Mouse (Mus musculus) Muller cell, postnatal 12 days (primary cell): ENCODE results near the gene Ambp.
A peak's percentile ranks its signal among the peaks of the same experiment; 100 is the strongest.

Experiments
- DNase-seq: peaks from one replicate; pipeline ENCODE4 v3.0.0-alpha.2; 2015; ENCODE audit errors: inconsistent ontology term

Gene Ambp

DNA sequence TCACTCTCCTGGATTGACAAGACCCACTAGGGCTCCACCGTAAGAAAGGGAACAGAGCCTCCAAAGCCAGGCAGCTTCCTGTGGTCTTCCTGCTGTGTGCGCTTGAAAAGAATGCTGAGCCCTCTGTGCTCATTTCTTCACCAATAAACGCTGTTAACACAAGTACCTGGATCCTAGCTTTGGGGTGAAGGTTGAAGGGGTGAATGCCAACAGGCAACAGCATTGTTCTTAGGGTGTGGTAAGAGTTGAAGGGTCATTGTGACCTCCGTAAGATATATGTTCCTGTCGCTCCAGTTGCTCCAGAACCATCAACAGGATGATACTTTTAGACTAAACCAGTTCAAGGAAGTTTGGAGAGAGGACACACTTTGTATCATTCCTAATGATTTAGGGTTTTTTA, at the start of gene Ambp:
Gene Ambp (minus strand): TSS at position 101 of the 400 bp plus-strand sequence.
- DNase-seq = no peak

DNA sequence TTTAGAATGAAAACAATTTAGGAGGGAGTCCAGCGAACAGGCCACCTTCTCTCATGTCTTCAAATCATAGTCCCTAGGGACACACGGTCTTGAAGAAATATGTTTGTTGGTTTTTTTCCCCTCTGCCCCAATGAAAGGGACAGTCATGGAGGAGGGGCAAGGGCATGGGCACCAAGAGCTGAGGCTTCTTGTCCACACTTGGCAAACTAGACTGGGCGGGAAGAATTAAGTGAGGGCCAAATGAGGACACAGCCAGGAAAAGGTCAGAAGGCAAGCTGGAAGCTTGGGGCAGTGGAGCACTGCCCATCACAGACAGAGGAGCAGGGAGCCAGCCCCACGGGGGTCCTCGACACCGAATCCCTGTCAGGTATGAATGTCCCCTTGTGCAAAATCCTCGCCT, 49.3 kb upstream of the Ambp start:
- DNase-seq = no peak

- DNase-seq = no peak
These were observed 44.8 kb upstream of the Ambp start for GRCm38 (mm10) chr4:63199366-63199765.

DNA sequence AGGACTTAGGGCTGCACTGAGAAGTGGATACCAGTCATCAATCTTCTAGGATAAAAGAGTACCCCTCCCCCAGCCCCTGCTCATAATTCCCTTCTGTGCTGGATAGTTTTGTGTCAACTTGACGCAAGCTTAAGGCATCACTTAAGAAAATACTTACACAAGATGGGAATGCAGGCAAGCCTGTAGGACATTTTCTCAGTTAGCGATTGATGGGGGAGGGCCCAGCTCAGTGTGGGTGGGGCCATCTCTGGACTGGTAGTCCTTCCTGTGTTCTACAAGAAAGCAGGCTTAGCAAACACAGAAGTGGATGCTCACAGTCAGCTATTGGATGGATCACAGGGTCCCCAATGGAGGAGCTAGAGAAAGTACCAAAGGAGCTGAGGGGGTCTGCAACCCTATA, 39.8 kb upstream of the Ambp start:
- DNase-seq = no peak

DNA sequence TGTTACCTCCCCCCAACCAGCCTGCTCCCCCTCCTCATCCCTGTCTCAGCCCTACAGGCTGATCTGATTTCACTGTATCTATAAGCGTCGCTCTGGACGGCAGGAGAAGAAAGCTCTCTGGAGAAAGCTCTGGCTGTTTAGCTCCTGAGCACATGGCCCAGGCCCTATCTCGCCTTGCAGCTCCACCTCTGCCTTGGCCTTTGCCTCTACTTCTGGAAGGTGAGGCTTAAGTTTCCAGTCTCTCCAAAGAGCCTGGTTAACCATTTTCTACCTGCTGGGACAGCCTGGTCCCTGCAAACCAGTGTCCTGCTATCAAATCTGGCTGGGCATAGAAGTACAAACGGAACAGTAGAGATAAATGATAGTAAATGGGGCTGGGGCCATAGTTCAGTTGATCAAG, 37.0 kb upstream of the Ambp start:
- DNase-seq = no peak

DNA sequence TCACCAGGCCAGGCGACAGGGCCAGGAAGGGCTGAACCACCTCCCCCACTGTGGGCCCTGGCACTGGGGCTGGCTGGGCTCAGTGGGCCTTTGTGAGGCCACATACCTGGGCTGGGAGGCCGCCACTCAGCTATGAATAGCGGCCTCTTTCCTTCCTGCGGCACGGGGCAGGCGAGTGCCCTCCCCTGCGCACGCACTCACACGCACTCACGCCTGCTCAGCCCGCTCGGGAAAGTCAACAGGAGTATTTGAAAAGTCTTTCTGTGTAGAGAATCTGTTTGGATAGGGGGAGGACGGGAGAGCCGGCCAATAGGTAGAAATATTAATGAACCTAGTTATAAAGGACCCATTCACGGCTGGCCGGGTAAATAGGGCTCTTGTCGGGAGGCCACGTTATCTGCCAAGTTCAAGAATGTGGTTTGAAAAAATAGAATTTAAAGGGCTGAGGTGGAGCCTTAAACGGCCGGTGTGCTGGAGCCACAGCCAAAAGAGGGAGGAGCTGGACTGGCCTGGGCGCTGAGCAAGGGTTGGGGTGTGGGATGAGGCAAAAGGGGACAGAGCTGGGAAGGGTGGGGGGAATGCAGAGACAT, 31.8 kb upstream of the Ambp start:
- peak; percentile 64 for DNase-seq

DNA sequence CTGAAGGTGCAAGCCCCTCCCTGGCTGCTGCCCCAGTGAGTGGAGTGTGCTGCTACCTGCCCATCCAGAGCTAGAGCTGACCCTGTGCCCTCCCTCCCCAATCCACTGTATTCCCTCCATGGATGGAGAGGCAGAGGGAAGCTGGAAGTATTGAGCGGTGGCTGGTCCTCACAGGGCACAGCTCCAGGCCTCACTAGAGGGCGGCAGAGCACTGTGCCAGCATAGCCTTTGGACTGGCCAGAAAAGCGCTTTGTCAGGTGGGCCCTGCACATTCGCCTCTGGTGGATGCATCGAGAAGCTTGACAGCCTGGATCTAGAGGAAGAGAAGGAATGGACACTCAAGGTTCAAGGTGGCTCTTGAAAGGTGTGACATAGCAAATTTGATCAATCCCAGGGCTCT, 27.0 kb upstream of the Ambp start:
- peak; percentile 55 for DNase-seq

DNA sequence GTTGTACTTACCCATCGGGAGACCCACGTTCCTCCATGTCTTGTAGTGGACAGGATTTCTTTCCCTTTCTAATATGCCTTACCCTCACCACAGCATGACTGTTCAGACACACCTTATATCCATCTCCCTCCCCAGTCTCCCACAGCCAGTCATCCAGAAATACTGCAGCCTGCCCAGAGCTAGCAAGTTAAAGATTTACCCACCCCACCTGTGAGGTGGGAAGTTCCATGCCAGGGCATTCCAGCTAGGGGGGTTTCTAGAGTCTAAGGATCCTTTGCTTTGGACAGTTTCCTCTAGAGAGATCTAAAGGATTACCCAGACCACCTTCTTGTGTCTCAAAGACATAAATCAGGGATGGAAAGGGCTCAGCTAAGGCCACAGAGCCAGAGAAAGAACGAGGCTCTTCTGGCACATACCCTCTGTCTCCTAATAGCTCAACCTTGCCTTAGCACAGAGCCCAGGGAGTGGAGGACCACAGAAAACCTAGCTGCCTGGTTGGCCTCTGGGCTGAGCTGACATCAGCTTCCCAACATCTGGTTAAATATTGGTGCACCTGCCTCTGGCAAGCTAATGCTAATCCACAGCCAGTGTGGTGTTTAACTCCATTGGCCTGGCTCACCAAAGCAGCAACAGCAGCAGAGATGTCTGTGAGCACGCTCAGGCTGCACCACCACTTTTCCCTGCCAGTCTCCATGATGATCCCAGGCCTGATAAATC, 17.5 kb upstream of the Ambp start, which contains the start of gene Kif12:
Gene Kif12 (minus strand): TSS at position 163 of the 717 bp plus-strand sequence.
- DNase-seq = no peak

GRCm38 (mm10) chr4:63171122-63171521, 16.5 kb upstream of the Ambp start:
- DNase-seq = no peak

DNA sequence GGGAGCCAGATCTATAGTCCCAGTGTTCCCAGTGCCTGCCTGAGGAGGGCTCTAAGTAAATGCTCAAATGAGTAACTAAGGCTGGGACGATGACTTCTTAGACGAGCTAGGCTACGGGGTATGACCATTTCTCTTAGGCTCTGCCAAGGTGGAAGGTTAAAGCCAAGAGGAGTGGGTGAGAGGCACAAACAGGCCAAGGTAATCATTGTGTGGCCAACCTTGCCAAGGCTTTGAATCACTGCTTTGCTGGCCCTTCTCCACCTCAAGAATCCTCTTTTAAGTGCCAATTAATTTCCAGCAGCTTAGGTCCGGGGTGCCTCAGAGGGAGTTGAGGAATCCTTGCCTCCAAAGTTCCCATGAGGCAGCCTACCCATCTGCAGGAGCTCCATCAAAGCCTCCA, 15.5 kb upstream of the Ambp start:
- DNase-seq = no peak

GRCm38 (mm10) chr4:63166323-63166722, 11.7 kb upstream of the Ambp start:
- no peak for DNase-seq

DNA sequence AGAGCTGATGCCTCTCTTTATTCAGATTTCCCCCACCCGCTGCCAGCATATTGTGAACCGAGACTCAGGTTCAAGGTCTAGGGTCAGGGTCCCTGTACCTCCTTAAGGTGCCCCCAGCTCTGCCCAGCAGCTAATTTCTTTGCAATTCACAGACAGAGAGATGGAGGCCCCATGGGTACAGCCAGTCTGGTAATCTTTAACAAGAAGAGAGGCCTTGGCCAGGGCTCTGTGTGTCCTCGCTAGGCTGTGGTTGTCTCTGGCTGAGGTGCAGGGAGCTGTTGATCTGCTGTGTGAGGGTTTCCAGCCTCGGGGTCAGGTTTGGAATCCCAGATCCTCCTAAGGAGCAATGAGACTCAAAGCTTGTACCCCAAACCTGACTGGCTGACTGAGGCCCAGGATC, 11.0 kb upstream of the Ambp start:
- DNase-seq = no peak

- peak; percentile 69 for DNase-seq
These were observed 4.5 kb upstream of the Ambp start for GRCm38 (mm10) chr4:63158961-63159592.

GRCm38 (mm10) chr4:63158192-63158591, 3.6 kb upstream of the Ambp start:
- DNase-seq = no peak

GRCm38 (mm10) chr4:63156726-63157634, 2.4 kb upstream of the Ambp start:
- no peak for DNase-seq

- no peak for DNase-seq
These were observed 997 bp upstream of the Ambp start for GRCm38 (mm10) chr4:63155596-63155995.

GRCm38 (mm10) chr4:63154028-63154427, 571 bp downstream of the Ambp start:
- no peak for DNase-seq

GRCm38 (mm10) chr4:63151127-63151526, 3.5 kb downstream of the Ambp start:
- DNase-seq = no peak

DNA sequence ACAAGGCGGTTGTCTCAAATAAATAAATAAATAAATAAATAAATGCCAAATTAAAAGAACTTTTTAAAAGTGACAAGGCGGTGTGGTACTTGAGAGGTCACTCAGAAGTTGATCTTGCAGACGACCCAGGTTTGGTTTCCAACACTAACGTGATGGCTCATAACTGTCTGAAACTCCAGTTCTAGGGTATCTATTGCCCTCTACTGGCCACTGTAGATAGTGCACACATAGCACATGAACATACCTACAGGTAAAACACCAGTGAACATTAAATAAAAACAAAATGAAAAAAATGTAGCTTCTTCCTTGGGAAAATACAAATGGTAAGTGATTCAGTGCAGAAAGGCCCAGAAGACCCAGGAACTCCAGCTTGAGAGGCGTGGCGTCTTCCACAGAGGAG, 7.3 kb downstream of the Ambp start:
- DNase-seq = no peak

GRCm38 (mm10) chr4:63129891-63130624, 24.5 kb downstream of the Ambp start:
- no peak for DNase-seq

DNA sequence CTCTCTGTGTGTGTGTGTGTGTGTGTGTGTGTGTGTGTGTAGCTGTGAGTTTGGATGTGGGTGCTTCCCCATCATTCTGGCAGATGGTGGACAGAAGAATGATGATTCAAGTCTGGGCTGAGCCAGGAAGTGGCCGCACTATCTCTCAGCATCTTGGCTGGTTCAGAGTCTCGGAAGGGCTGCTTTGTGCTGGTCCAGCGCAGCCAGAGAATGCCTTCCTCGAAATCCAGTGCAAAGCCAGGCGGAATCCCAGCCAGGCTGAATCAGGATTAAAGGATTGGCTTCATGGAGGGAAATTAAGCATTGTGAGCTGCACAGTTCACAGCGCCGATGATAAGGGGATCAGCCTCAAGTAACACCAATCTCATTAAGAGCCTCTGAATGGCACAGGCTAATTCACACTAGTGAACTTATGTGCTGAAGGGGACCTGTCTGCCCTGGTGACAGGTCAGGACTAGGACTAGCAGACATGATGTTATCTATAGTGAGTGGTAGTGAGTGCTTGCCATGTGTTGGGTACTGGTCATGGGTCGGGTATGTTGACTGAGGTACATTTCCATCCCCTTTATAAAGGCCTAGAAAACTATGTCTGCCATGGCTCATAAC, 29.6 kb downstream of the Ambp start:
- DNase-seq = peak; percentile 67
